Mouse (Mus musculus) ES-CJ7 (cell line): ENCODE measurements around the gene Olfr1047.
"Not testable (repeated sequence)": the region's sequence is repeated elsewhere in the genome, so short reads cannot be mapped to it uniquely, and the experiment has no call there.

Source experiments
- DNase-seq: peaks from one replicate; pipeline ENCODE4 v3.0.0; 2011; ENCODE audit warnings: low read depth, low spot score

Gene Olfr1047

GRCm38 (mm10) chr2:86231301-86231700 lies at the start of gene Olfr1047:
Gene Olfr1047, minus strand, starts transcription at chr2:86231401.
- no peak for DNase-seq

- DNase-seq, result not testable (repeated sequence)
These were observed 47.8 kb upstream of the Olfr1047 start, which contains the start of gene Olfr1051 for GRCm38 (mm10) chr2:86278988-86279387. Gene Olfr1051, minus strand, starts transcription at chr2:86279088.

GRCm38 (mm10) chr2:86258228-86258627 lies 27.0 kb upstream of the Olfr1047 start, which contains the start of gene Olfr1049:
Gene Olfr1049, minus strand, starts transcription at chr2:86258328.
- not testable (repeated sequence) for DNase-seq

- DNase-seq, result no peak
These were observed 9.0 kb upstream of the Olfr1047 start, which contains the start of gene Olfr1048 for GRCm38 (mm10) chr2:86240189-86240588. Gene Olfr1048, minus strand, starts transcription at chr2:86240289.

- no peak for DNase-seq
These were observed 12.0 kb downstream of the Olfr1047 start, which contains the start of gene Olfr1046 for GRCm38 (mm10) chr2:86219214-86219613. Gene Olfr1046, minus strand, starts transcription at chr2:86219314.

- no peak for DNase-seq
These were observed 28.3 kb downstream of the Olfr1047 start, which contains the start of gene Olfr1045 for GRCm38 (mm10) chr2:86202909-86203308. Gene Olfr1045, minus strand, starts transcription at chr2:86203009.

GRCm38 (mm10) chr2:86195863-86196262 lies 35.3 kb downstream of the Olfr1047 start:
- DNase-seq, result no peak

- DNase-seq, result no peak
These were observed 45.6 kb downstream of the Olfr1047 start, which contains the start of gene Olfr52 for GRCm38 (mm10) chr2:86185583-86185982. Gene Olfr52, minus strand, starts transcription at chr2:86185683.

- peak; percentile 75 for DNase-seq
These were observed 51.3 kb downstream of the Olfr1047 start for GRCm38 (mm10) chr2:86179950-86180349.

GRCm38 (mm10) chr2:86177720-86178119 lies 53.5 kb downstream of the Olfr1047 start, which contains the start of gene Olfr1044:
Gene Olfr1044, minus strand, starts transcription at chr2:86177820.
- DNase-seq, result no peak
